Mouse (Mus musculus) embryo, embryonic 10 days (tissue): ENCODE measurements around the gene Pcca.

ENCODE experiments used
- DNase-seq: peaks from one replicate; pipeline ENCODE4 v3.0.0-alpha.2; 2015; ENCODE audit warnings: low spot score

Gene Pcca

DNA sequence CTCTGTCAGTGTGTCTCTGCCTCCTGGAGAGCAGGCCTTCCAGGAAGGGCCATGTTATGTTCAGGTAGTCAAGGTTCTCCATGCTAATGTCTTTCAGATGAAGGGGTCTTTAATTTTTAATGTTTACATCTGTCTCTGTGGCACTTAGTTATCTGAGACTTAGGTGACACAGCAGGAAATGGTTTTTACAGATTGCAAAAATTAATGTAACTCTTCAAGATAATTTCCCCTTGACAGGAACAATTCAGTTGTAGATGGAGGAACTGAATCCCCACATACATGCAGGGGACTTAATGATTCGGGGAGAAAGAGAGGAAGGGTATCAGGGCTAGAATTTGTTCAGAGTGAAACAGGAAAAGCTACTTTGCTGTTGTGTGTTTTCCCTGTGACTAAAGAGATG, 353.2 kb downstream of the Pcca start:
- no peak for DNase-seq

DNA sequence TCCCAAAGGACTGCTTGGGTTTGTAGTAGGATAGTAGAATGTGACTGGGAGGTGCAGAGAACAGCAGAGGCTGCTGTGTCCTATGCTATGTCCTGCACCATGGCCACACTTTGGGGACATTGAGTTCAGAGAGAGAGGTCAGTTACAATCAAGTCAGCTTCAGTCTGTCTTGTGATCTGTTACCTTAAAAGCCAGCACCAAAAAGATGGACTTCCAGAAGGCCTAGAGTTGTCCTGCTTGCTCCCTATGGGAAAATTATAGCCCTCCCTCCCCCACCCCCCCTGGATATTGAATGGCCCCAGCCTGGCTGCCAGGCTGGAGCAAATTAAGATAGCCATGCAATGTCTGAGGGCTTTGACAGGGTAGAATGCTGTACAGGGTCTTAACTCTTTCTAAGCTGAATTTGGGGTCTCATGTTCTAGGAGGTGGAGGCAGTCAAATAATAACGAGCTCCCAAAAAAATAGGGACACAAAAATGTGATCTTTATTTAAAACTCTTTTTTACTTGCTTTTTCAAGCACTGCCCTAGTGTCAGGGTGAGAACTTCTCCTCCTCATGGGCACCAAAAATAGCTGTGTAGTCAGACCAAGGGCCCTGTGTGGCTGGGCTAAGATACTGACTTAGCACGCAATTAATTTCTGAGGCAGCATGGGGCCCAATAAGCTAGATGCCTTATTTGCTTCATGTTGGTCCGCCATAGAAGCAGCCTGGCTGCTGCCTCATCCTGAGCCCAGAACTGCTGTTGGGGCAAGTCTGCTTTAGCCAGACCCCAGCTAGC, 353.8 kb downstream of the Pcca start:
- DNase-seq: no peak

DNA sequence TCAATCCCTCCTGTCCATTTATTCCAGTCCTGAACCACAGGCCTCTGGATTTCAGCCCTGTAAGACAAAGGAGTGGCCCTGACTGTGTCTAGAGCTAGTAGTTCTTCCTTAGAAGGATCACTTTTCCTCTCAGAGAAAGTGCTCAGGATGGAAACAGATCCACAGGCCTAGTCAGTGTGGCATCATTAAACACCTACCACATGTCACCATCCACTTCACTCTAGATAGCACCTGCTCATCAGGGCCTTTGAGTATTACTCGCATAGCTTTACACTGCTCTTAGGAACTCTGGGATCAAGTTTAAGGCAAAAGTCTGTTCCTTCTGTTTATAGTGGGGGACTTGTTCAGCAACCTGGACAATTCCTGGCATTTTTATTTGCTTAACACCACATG, 354.4 kb downstream of the Pcca start:
- no peak for DNase-seq

DNA sequence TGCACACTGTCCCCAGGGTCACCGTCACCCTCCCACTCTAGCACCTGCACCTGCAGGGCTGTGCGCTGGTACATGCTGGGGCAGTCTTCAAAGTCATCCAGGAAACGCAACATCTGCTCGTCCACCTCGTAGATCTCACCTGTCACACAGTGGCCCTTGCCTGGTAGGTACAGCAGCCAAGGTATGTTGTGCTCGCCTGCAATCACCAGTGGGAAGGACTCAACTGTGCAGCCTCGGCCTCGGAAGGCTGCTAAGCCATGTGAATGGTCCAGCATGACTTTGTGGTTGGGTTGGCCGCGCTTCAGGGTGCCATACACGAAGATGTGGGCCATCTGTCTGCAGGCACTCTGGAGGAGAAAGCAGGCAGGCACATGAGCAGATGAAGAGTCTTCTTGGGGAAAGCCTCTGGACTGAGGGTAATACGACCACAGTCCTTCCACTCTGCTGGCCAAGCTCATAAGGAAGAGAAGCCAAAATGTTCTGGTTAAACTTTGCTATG, 357.4 kb downstream of the Pcca start:
- DNase-seq: no peak

DNA sequence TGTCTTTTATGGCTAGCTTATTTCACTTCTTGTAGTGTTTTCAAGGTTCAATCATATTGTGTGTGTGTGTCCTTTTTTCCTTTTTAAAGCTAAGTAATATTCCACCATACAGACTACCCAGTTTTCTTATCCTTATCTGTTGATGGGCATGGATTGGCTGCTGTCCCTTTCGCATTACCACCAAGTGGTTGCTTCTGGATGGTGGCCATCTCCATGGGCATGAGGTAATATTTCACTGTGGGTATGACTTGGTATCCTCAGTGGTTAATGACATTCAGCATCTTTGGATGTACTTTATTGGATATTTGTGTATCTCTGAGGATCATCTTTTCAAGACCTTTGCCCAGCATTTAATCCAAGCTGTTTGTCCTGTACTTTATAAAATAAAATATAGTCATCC, 362.0 kb downstream of the Pcca start:
- no peak for DNase-seq

DNA sequence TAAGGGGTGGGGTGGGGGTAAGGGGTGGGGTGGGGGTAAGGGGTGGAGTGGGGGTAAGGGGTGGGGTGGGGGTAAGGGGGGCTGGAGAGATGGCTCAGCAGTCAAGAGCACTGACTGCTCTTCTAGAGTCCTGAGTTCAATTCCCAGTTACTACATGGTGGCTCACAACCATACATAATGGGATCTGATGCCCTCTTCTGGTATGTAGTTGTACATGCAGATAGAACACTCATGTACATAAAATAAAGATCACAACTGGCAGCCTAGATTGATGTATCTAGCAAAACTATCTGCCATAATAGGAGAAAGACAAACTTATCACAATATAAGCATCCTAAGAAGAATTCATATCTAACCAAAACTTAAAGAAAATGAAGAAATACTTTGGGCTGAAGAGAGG, 364.4 kb downstream of the Pcca start:
- no peak for DNase-seq

DNA sequence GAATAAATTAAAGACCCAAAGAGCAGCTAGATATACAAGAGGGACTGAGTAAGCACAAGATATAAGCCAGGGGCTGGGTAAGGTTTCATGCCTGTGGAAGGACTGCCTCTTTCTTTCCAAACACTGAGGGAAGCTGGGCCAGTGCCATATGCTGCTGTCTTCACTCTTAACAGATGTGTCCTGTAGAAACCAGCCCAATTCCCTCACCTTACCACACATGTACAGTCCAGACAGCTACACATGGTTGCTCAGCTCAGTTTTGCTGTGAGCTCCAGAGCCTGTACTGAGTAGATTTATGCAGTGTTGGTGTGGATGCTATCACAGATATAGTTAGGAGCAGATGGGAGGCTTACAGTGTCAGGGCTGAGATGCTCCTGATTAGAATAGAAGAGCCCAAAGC, 366.6 kb downstream of the Pcca start:
- DNase-seq: no peak

DNA sequence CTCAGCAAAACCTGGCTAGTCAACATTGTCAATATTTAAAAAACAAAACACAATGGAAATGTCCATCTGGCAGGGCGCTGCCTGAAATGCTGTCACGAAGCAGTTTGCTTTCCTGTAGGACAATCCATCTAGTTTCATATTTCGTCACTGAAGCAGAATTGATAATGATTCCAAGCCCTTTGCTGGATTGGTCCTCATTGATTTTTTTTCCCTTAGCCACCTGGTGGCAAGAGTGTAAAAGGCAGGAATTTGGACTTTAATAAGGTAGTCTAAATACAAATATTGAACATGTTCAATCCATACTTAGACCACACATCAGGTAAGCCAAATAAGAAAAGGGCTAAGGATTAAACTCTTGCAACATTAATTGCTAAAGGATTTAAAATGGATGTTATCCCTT, 367.1 kb downstream of the Pcca start:
- no peak for DNase-seq

DNA sequence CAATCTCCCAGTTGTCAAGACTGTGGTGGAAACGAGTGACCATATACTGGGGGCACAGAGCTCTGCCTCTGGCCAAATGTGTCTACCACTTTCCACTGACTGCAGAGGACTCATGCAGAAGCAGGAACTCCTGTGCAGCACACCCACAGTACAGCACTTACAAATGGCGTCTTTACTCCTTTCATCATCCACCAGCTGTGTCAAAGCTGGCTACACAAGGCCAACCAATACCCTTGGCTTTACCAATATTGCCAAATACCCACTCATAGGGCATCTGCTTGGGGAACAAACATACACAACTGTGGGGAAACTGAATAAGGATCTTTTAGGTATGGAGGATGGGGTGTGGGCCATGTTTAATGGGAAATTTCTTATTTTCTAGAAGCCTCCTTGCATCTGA, 367.6 kb downstream of the Pcca start:
- no peak for DNase-seq

DNA sequence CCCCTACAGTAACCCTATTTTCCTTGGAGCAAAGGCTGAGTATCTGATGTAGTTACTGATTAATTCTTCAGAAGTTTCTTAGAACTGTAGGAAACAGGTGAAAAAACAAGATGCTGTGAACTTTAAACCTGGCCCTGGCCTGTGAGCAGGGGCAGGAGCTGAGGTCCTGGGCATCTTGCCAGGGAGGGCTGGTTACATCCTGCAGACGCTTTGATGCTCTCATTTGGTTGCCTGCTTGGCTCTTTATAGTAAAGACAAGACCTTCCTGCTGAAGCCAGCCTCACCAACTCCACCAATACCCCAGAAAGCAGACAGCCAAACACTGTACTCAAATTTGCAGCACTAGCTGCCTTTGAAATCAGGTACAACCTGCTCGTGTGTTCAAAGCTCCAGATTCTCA, 368.0 kb downstream of the Pcca start:
- DNase-seq: no peak

DNA sequence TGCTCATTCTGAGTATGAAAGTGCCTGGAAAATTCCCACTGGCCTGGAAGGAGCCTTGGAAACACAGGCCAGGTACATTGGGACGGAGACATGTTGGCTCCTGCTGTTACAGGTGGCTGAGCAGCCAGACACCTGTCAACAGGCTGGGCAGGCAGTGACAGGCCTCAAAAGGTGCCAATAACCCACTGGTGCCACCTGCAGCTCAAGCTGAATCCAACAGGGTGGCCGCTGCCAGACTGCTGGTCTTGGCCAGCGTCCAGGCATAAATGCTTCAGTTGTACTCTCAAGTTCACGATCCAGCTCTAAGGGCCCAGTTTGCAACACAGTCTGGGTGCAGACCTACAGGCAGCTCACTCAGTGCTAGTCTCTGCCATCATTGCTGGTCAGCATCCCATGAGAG, 368.8 kb downstream of the Pcca start:
- DNase-seq: no peak

DNA sequence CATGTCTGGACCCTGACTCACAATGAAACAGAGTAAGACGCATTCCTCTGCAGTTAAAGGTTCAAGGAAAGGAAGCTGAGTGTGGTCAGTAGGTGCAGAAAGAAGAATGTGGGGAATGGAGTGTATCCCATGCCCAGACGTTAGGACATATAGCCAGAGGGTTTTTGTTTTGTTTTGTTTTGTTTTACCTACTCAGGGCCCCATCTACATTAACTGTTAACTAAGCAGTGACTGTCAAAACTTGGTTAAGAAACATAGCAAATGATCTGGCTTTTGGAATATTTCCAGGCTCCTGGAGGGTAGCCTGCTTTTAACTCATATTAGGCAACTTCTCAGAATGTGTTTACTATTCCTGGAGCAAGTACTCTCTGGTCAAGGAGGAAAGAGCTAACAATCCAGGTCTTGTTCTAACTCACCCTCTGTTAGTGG, 369.8 kb downstream of the Pcca start:
- DNase-seq: no peak

DNA sequence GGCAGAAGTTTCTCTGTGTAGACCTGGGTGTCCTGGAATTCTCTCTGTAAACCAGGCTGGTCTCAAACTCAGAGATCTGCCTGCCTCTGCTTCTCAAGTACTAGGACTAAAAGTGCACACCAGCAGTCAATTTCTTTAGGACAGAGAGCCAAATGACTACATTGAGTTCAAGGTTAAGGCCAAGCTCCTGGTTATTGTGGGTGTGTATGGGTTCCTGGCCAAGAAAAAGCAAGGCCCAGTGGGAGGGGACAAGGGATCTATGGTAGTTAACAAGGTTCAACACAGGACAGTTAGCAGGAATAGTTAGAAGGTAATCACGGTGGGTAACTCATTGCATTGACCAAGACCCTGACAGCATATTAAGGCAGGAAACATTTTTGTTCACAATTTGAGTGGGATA, 370.9 kb downstream of the Pcca start:
- DNase-seq: no peak

DNA sequence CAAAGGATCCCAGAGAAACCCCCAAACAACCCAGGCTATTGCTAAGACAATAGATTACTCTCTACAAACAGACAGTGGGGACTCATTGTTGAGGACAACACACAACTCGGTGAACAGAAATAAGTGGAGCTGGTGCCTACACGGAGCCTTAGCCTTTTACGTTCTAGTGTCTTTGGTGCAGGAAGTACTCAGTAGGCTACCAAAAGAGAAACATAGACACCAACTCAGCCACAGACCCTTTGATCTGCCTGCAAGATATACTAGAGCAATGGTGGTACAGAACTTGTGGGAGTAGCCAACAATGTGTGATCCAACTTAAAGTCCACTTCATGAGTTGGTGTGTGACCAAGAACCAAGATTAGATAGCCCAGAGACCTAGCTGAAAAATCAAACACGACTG, 374.0 kb downstream of the Pcca start:
- no peak for DNase-seq

DNA sequence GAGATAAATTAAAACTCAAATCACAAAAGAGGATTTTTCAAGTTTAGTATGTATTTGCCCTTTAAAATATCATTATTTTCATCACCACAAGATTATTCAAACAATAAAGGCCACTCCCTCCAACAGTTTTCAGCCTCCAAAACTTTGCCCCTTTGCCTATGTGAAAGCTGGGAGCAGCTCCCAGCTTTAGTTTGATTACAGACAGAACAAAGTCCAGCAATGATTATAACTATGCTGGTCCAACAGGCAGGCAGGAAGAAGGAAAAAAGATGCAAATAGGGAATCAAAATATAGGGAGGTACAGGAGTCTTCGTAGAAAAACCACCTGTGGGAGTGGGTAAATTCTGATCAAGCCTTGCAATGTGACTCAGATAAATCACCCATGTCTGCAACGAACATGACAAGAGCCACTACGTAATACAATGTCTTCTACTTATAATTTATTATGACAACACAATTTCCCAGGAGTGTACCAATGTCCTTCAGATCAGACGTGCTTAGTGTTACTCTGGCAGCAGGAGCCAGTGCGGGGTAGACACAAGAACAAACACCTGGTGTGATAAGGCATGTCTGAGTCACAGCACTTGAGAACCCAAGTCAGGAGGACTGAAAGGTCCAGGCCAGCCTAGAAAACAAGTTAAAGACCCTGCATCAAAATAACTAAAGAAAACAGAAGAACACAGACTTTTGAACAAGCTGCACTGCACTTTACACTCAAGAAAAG, 375.4 kb downstream of the Pcca start:
- DNase-seq: no peak

DNA sequence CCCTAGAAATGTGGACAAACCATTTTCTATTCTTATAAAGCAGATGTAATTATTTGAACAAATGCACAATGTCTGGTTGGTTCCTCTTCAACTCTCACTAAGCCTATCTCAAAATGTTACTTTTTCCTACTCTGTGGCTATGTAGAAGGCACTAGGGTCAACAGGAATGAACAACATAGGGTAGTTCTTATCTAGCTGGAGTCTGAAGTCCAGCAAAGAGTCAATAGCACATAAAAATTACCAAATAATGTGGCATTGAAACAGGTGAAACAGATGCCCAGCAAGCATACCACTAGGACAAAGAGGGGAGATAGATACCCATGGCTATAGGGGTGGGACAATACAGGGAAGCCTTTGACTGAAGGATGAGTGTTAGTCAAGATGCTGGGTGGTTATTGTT, 377.1 kb downstream of the Pcca start:
- no peak for DNase-seq

DNA sequence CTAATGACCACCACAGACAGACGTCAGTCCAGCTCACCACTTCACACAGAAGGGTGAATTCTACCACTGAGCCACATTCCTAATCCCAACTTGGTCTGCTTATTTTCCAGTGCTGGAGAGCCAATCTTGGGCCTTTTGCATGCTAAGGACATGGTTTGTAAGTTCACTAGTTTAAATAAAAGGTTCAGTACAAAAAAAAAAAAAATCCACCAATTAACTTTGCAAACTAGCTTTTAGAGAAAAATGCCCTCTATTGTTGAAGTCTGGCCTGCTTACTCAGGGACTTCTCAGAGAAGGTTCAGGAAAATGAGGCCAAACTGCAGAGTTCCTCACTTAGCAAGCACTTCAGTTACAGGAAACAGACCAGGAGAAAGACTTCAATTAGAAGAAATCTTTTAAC, 378.0 kb downstream of the Pcca start:
- DNase-seq: no peak

DNA sequence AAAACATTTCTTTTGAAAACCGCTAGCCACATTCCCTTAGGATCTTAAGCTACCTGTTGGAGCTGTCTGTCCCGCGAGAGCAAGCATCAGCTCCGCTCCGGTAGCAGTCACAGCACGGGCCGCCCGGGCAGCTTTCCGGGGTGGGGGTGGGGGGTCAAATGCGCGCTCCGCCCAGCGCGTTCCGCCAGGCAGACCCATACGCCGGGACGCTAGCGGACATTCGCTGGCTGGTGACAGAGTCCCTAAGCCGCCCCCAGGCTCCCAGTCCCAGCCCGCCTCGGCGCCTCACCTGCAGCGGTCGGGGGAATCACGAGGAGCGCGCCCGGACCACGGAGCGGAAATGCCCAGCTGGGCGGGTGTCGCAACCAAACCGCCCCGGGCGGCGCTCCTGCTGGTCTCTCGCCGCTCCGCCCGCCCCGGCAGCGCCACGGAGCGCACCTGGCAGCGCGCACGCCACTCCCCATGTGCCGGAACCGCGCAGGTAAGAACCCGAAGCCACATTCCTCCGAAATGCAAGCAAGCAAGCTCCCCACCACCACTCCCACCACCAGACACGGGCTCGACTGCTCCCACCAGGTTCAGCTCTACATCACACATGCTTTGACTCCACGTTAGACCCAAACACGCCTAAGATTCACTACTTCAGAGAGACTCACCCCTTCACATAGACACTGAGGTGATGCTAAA, 378.8 kb downstream of the Pcca start:
- peak; percentile 71 for DNase-seq

DNA sequence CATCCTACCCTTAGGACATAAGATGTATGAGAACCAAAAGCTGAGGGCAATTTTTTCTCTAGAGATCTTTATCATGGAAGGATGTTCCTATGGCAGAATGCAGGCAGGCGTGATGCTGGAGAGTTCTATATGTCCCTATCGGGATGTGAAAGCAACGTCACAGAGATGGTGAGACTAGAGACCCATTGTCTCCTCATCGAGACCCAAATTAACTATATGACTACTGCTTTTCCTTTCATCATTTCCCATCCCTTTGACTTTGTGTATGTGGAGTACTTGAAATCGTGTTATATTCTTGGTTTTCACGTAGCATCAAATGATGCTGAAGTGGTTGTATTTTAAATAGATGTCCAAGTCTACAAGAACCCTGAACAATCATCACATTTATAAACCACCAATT, 379.5 kb downstream of the Pcca start, which contains the start of gene Ggact:
Gene Ggact, minus strand, starts transcription at position 101 of the 400 bp plus-strand sequence.
- DNase-seq: no peak

DNA sequence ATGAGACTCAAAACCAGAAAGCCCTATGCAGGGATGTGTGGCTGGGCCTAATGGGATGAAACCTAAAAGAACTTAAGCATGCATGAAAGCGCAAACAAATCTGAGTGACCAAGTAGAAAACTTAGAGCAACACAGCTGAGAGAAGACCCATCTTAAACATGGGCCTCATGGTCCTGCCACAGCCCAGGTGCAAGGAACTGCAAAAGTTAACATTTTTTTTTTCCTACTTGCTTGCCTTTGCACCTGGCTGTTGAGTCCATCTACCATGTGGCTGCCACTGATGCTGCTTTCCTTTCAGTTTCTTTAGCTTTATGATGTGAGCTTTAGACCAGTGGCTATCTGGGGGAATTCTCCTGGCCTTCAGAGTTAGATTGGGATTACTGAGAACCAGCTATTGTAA, 383.6 kb downstream of the Pcca start:
- no peak for DNase-seq

DNA sequence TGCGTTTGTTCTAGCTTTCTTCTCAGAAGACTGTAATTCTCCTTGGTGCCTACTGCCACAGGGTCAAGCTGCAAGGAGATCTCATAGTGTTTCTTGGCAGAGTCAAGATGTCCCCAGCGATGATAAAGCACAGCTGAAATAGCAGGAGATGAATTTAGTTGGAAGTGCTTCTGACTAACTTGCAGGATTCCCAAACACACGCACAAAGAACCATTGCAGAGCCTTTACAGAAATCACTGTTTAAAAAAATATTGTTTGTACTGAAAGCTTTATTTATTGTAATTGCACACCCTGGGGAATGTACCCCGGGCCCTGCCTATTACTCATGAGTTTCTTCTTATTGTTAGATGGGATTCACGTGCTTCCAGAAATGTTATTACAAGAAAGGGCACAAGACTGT, 385.9 kb downstream of the Pcca start:
- DNase-seq: no peak

DNA sequence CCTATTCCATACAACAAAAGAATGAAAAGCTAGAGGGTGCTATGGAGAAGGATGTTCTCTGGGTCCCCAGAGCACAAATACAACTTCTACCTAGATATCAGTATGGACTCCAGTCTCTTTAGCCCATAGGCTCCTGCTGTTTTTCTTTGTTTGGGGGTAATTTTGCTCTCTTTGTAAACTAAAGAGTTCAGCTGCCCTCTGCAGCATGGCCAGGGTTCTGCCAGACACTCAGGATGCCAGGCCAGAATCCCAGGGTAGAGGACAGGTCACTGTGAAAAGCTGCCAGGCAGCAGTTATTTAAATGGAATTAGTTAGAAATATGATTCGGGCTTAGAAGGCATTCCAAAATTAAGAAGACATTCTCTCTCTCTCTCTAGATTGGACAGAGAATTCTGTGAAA, 402.3 kb downstream of the Pcca start:
- DNase-seq: no peak
